Mouse (Mus musculus): ENCODE measurements around the gene Rfx2. TPM values are rescaled to one million over a fixed set of nuclear protein-coding genes. Genes with fewer than 3 reads are reported as not detected.
A peak's percentile ranks its signal among the peaks of the same experiment; 100 is the strongest.

Rfx2 gene
- 4.3 and 5.0 TPM in 2 replicates for polyA plus RNA-seq (2014; fragmentation: Nextera tagmentation; extraction: Ambion mirVana)

GRCm38 (mm10) chr17:56830411-56831110 lies at the start of gene Rfx2:
Gene Rfx2 (minus strand): TSS chr17:56831013.
- Histone ChIP-seq H3K9me3 (ENCODE audit: control insufficient read depth, low read length) (no peaks in the 10 kb centered on the region), H3K27ac (replicated peaks in 1 of 2; ENCODE audit: control insufficient read depth in 1 of 2, insufficient read depth in 1 of 2, low read depth in 2 of 2, low read length in 2 of 2) (no peak within 1 kb of the TSS), H3K9ac (ENCODE audit: low read length) (peak within 1 kb of the TSS; percentile 71), H3K4me3 (ENCODE audit: control insufficient read depth in 1 of 2, insufficient read depth in 1 of 2, low read depth in 1 of 2, low read length in 2 of 2) (peak within 1 kb of the TSS; percentile 53 to 63), H3K4me1 (ENCODE audit: control insufficient read depth in 2 of 2, insufficient read depth in 2 of 2, low read length in 2 of 2) (peaks cover 10 to 12% of the 10 kb centered on the region in 2 experiments; a peak in 3 of 4 replicates), H3K27me3 (ENCODE audit: control insufficient read depth, insufficient read depth, low read length) (peaks cover 5% of the 10 kb centered on the region; the same call in 1 of the 2 replicates), H3K36me3 (ENCODE audit: control insufficient read depth, insufficient read depth, low read length) (no peaks in the 10 kb centered on the region), H3K4me2 (ENCODE audit: low read length) (peak within 1 kb of the TSS; percentile 83)
- no peak; the same call in 1 of the 2 replicates for ATAC-seq (ENCODE audit: insufficient number of reproducible peaks, insufficient read depth, low FRiP score, low read depth)
- under 1% methylated on average over 42 of the region's 62 CpGs for WGBS

DNA sequence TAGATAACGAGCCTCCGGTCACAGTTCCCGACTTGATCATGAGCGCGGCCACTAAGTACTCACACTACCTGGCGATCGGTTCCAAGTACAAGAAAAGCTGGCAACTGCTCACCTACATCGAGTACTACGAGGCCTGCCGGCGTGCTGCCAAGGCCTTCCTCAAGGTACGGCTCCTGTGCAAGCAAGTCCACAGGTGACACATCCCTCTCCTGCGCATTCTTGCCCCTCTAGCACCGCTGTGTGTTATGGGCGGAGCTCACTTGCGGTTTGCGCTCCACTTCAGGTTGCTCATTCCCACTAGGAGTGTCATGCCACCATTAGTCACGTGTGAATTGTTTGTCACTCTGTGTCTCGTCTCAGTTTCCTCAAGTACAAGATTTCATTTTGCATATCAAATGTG lies 46.6 kb upstream of the Rfx2 start:
- Histone ChIP-seq H3K4me1 (ENCODE audit: control insufficient read depth in 2 of 2, insufficient read depth in 2 of 2, low read length in 2 of 2) (no peaks in the 10 kb centered on the region), H3K4me2 (ENCODE audit: low read length) (no peak overlapping the region), H3K36me3 (ENCODE audit: control insufficient read depth, insufficient read depth, low read length) (no peaks in the 10 kb centered on the region), H3K27me3 (ENCODE audit: control insufficient read depth, insufficient read depth, low read length) (no peaks in the 10 kb centered on the region), H3K27ac (replicated peaks in 1 of 2; ENCODE audit: control insufficient read depth in 1 of 2, insufficient read depth in 1 of 2, low read depth in 2 of 2, low read length in 2 of 2) (no peak overlapping the region), H3K9ac (ENCODE audit: low read length) (no peak overlapping the region), H3K9me3 (ENCODE audit: control insufficient read depth, low read length) (no peaks in the 10 kb centered on the region), H3K4me3 (ENCODE audit: control insufficient read depth in 1 of 2, insufficient read depth in 1 of 2, low read depth in 1 of 2, low read length in 2 of 2) (no peak overlapping the region)
- ATAC-seq (ENCODE audit: insufficient number of reproducible peaks, insufficient read depth, low FRiP score, low read depth) = no peak
- WGBS = 91% methylated on average over 19 of the region's 19 CpGs

DNA sequence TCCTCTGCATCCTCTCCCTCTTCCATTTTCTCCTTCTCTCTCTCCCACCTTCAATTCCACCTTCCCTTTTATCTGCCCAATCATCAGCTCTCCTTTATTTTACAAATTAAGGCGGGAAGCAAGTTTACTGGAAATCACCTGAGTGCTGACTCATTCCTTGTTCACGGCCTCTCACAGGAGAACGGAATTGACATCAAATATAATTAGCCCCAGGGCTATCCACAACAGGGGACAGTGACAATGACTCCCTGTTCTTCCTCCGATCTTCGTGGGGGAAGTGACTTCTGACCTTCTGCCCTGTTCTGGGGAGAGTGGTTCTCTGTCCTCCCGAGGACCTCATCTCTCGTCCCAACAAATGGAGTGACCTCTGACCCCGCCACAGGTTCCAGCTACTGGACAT lies 46.2 kb upstream of the Rfx2 start:
- no peak overlapping the region for H3K27ac ChIP-seq (replicated peaks in 1 of 2; ENCODE audit: control insufficient read depth in 1 of 2, insufficient read depth in 1 of 2, low read depth in 2 of 2, low read length in 2 of 2)
- H3K9me3 ChIP-seq (ENCODE audit: control insufficient read depth, low read length) = no peaks in the 10 kb centered on the region
- WGBS = 65% methylated on average over 8 of the region's 8 CpGs
- no peaks in the 10 kb centered on the region for H3K4me1 ChIP-seq (ENCODE audit: control insufficient read depth in 2 of 2, insufficient read depth in 2 of 2, low read length in 2 of 2)
- H3K4me2 ChIP-seq (ENCODE audit: low read length) = no peak overlapping the region
- no peak overlapping the region for H3K4me3 ChIP-seq (ENCODE audit: control insufficient read depth in 1 of 2, insufficient read depth in 1 of 2, low read depth in 1 of 2, low read length in 2 of 2)
- ATAC-seq (ENCODE audit: insufficient number of reproducible peaks, insufficient read depth, low FRiP score, low read depth) = no peak
- no peak overlapping the region for H3K9ac ChIP-seq (ENCODE audit: low read length)
- no peaks in the 10 kb centered on the region for H3K27me3 ChIP-seq (ENCODE audit: control insufficient read depth, insufficient read depth, low read length)
- H3K36me3 ChIP-seq (ENCODE audit: control insufficient read depth, insufficient read depth, low read length) = no peaks in the 10 kb centered on the region

DNA sequence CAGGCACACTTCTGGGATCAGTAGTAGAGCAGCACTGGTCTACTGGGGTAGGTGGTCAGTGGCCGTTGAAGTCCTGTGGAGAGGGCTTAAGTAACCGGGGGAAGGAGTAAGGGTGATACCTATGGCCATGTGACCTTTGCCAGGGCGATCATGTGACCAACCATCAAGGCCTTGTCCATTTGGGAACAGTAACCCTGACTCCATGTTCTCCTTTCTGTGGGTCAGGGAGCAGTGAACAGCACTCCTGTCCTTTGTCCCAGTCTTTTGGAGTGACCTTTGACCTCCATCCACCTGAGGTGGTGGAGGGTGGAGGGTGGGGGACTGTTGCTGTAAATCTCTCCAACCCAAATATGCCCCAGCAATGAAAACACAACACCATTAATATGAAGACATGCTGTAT lies 45.7 kb upstream of the Rfx2 start:
- no peak for ATAC-seq (ENCODE audit: insufficient number of reproducible peaks, insufficient read depth, low FRiP score, low read depth)
- no peaks in the 10 kb centered on the region for H3K36me3 ChIP-seq (ENCODE audit: control insufficient read depth, insufficient read depth, low read length)
- no peak overlapping the region for H3K4me3 ChIP-seq (ENCODE audit: control insufficient read depth in 1 of 2, insufficient read depth in 1 of 2, low read depth in 1 of 2, low read length in 2 of 2)
- H3K9ac ChIP-seq (ENCODE audit: low read length) = no peak overlapping the region
- no peaks in the 10 kb centered on the region for H3K9me3 ChIP-seq (ENCODE audit: control insufficient read depth, low read length)
- no peak overlapping the region for H3K27ac ChIP-seq (replicated peaks in 1 of 2; ENCODE audit: control insufficient read depth in 1 of 2, insufficient read depth in 1 of 2, low read depth in 2 of 2, low read length in 2 of 2)
- H3K4me1 ChIP-seq (ENCODE audit: control insufficient read depth in 2 of 2, insufficient read depth in 2 of 2, low read length in 2 of 2) = no peaks in the 10 kb centered on the region
- WGBS = 68% methylated on average over 3 of the region's 3 CpGs
- H3K27me3 ChIP-seq (ENCODE audit: control insufficient read depth, insufficient read depth, low read length) = no peaks in the 10 kb centered on the region
- H3K4me2 ChIP-seq (ENCODE audit: low read length) = no peak overlapping the region

- no peaks in the 10 kb centered on the region for H3K27me3 ChIP-seq (ENCODE audit: control insufficient read depth, insufficient read depth, low read length)
- H3K27ac ChIP-seq (replicated peaks in 1 of 2; ENCODE audit: control insufficient read depth in 1 of 2, insufficient read depth in 1 of 2, low read depth in 2 of 2, low read length in 2 of 2) = no peak within 1 kb of the TSS
- WGBS = 68% methylated on average over 12 of the region's 12 CpGs
- H3K9ac ChIP-seq (ENCODE audit: low read length) = no peak within 1 kb of the TSS
- no peaks in the 10 kb centered on the region for H3K9me3 ChIP-seq (ENCODE audit: control insufficient read depth, low read length)
- H3K36me3 ChIP-seq (ENCODE audit: control insufficient read depth, insufficient read depth, low read length) = no peaks in the 10 kb centered on the region
- no peaks in the 10 kb centered on the region for H3K4me1 ChIP-seq (ENCODE audit: control insufficient read depth in 2 of 2, insufficient read depth in 2 of 2, low read length in 2 of 2)
- H3K4me3 ChIP-seq (ENCODE audit: control insufficient read depth in 1 of 2, insufficient read depth in 1 of 2, low read depth in 1 of 2, low read length in 2 of 2) = no peak within 1 kb of the TSS
- no peak for ATAC-seq (ENCODE audit: insufficient number of reproducible peaks, insufficient read depth, low FRiP score, low read depth)
- H3K4me2 ChIP-seq (ENCODE audit: low read length) = no peak within 1 kb of the TSS
Measured at GRCm38 (mm10) chr17:56874936-56875651, 44.3 kb upstream of the Rfx2 start, which contains the start of gene 1700061G19Rik. Gene 1700061G19Rik (plus strand): TSS chr17:56875477.

- H3K27ac ChIP-seq (replicated peaks in 1 of 2; ENCODE audit: control insufficient read depth in 1 of 2, insufficient read depth in 1 of 2, low read depth in 2 of 2, low read length in 2 of 2) = no peak within 1 kb of the TSS
- no peak for ATAC-seq (ENCODE audit: insufficient number of reproducible peaks, insufficient read depth, low FRiP score, low read depth)
- H3K4me1 ChIP-seq (ENCODE audit: control insufficient read depth in 2 of 2, insufficient read depth in 2 of 2, low read length in 2 of 2) = no peaks in the 10 kb centered on the region
- WGBS = 92% methylated on average over 2 of the region's 2 CpGs
- no peak within 1 kb of the TSS for H3K4me3 ChIP-seq (ENCODE audit: control insufficient read depth in 1 of 2, insufficient read depth in 1 of 2, low read depth in 1 of 2, low read length in 2 of 2)
- no peak within 1 kb of the TSS for H3K4me2 ChIP-seq (ENCODE audit: low read length)
- no peaks in the 10 kb centered on the region for H3K36me3 ChIP-seq (ENCODE audit: control insufficient read depth, insufficient read depth, low read length)
- no peak within 1 kb of the TSS for H3K9ac ChIP-seq (ENCODE audit: low read length)
- no peaks in the 10 kb centered on the region for H3K27me3 ChIP-seq (ENCODE audit: control insufficient read depth, insufficient read depth, low read length)
- no peaks in the 10 kb centered on the region for H3K9me3 ChIP-seq (ENCODE audit: control insufficient read depth, low read length)
Measured at GRCm38 (mm10) chr17:56874237-56874636, 43.4 kb upstream of the Rfx2 start, which contains the start of gene Acsbg2. Gene Acsbg2 (minus strand): TSS chr17:56874447.

- WGBS = 70% methylated on average over 7 of the region's 7 CpGs
- H3K4me2 ChIP-seq (ENCODE audit: low read length) = no peak overlapping the region
- no peak overlapping the region for H3K9ac ChIP-seq (ENCODE audit: low read length)
- H3K4me3 ChIP-seq (ENCODE audit: control insufficient read depth in 1 of 2, insufficient read depth in 1 of 2, low read depth in 1 of 2, low read length in 2 of 2) = no peak overlapping the region
- no peaks in the 10 kb centered on the region for H3K36me3 ChIP-seq (ENCODE audit: control insufficient read depth, insufficient read depth, low read length)
- H3K4me1 ChIP-seq (ENCODE audit: control insufficient read depth in 2 of 2, insufficient read depth in 2 of 2, low read length in 2 of 2) = no peaks in the 10 kb centered on the region
- peaks cover 3% of the 10 kb centered on the region for H3K9me3 ChIP-seq (ENCODE audit: control insufficient read depth, low read length)
- H3K27me3 ChIP-seq (ENCODE audit: control insufficient read depth, insufficient read depth, low read length) = no peaks in the 10 kb centered on the region
- no peak for ATAC-seq (ENCODE audit: insufficient number of reproducible peaks, insufficient read depth, low FRiP score, low read depth)
- H3K27ac ChIP-seq (replicated peaks in 1 of 2; ENCODE audit: control insufficient read depth in 1 of 2, insufficient read depth in 1 of 2, low read depth in 2 of 2, low read length in 2 of 2) = no peak overlapping the region
Measured at GRCm38 (mm10) chr17:56872512-56872911, 41.7 kb upstream of the Rfx2 start.

All from heart, embryonic 14.5 days (tissue).